Mouse (Mus musculus) CD4-positive, CD25-positive, alpha-beta regulatory T cell, adult 4 months (primary cell): ENCODE data around the gene 1810043G02Rik. TPM values are rescaled to one million over a fixed set of nuclear protein-coding genes. Genes with fewer than 3 reads are reported as not detected.
"Not testable (repeated sequence)": the region's sequence is repeated elsewhere in the genome, so short reads cannot be mapped to it uniquely, and the experiment has no call there.

Source experiments
- ATAC-seq: one replicate; pipeline ENCODE4 v1.8.0; 2017
- polyA plus RNA-seq, 2 experiments: library from polyadenylated mRNA; unstranded; fragments of 100-300 nt; shearing (Covaris generic); gene quantifications; one replicate each; pipeline ENCODE4 v1.2.1; 2017

The 1810043G02Rik gene
- polyA plus RNA-seq, 2 experiments from 2014 or later, result 5.4 to 13.8 TPM

DNA sequence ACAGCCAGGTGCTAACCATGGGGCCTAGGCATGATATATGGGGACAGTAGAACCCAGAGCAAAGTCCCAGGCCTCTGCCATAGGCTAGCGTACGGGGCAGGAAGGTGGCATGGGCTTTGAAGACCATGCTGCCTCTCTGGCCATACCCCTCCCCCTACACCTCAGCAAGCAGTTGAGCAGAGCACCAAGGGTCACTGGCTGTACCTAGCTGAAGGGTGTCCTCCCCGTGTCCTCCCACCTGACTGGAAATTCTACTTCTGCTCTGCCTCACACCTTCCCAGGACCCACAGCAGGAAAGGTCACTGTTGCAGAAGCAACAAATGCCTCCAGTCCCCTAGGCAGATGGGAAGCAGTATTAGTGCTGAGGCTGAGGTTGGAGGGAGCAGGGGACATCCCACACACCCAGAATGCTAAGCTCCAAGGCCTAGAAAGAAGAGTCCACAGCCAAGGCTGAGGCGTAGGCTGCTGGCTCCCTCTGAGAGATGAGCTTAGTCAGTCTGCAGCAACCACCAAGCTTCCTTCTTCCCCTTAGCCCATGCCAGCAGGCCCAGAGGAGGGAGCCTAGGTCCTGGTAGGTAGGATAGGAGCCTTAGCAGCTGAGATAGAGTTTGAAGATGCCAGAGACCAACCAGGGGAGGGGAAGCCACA is 27.6 kb downstream of the 1810043G02Rik start:
- no peak for ATAC-seq

DNA sequence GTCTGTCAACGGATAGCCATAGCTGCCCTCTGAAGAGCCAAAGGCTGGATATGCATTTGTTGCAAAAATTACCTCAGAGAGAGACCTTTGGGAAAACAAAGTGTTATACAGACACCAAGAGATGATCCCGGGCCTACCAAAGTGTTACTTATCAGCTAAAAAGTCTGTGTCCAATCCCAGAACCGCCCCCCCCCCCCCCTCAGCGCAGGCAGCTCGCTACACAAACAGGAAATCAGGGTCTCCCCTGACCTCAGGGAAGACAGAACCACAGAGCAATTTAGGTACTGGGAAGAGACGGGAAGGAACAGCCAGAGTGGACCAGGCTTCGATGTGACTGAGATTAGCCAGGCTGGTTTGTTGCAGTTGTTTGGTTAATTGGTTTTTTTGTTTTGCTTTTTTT is 28.9 kb downstream of the 1810043G02Rik start:
- no peak for ATAC-seq

- ATAC-seq, result no peak
Measured at GRCm38 (mm10) chr10:78008169-78008568, 29.8 kb downstream of the 1810043G02Rik start.

- ATAC-seq, result peak; percentile 91
Measured at GRCm38 (mm10) chr10:78009184-78009944, 31.0 kb downstream of the 1810043G02Rik start.

- ATAC-seq, result peak; percentile 25
Measured at GRCm38 (mm10) chr10:78009945-78010293, 31.6 kb downstream of the 1810043G02Rik start, which contains the start of gene Pfkl. Pfkl (minus strand) TSS chr10:78010083.

GRCm38 (mm10) chr10:78010335-78010734 is 32.0 kb downstream of the 1810043G02Rik start:
- ATAC-seq, result no peak

DNA sequence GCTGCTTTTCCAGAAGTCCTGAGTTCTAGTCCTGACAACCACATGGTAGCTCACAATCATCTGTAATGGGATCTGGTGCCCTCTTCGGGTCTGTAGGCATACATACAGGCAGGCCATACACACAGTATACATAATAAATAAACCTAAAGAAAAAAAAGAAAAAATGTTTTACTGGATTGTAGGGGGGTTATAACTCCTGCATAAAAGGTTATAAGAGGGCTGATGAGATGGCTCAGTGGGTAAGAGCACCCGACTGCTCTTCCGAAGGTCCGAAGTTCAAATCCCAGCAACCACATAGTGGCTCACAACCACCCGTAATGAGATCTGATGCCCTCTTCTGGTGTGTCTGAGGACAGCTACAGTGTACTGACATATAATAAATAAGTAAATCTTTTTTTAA is 32.8 kb downstream of the 1810043G02Rik start:
- ATAC-seq, result not testable (repeated sequence)

DNA sequence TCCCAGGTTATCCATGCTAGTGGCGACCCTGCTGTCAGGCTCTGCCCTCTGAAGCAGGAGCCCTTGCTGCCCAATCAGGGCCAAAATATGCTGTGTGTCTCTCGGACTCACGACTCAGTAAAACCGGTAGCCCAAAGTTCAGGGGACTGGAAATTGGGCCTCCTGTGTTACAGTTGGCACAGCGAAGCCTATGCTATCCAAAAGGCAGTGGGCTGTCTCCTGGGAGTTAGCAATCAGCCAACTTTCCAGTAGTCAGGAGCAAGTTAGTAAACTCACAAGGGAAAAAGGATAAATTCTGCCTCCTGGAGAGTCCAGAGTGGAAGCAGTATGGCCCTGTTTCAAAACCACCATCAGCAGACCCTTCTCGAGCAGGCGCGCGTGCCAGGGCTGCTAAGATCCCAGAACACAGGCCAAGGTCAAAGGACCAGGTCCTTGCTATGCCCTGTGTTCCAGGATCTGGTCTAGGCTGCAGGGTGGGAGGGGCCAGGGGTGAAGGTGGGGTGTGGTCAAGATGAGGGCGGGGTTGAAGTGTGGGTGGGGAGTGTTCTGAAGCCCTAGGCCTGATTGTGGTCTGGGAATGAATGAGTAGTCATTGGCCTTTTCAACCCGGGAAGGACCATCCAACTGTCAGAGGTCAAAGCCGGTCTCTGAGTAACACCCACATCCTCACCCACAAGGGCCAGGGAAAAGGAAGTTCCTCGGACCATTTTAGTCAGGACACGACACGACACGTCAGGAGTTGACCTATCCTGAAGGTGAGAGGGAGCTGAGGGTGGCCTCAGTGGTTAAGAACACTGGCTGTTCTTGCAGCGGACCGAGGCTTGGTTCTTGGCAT is 34.6 kb downstream of the 1810043G02Rik start:
- ATAC-seq, result no peak

DNA sequence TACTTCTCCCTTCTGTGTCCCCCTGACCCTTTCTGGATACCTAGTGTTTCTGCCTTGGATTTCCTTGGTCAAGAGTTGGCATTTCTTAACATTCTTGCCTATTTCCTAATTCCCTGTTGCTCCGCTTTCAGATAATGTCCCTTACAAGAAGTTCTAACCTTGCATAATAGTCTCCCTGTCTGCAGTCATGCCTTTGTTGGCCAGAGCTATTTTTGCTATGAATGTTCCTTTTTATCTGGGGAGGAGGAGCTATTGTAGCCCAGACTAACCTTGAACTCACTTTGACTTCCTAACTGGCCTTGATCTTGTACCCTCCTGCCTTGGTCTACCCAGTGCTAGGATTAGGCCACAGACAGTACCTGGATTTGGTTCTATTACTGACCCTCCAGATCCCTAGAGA is 37.2 kb downstream of the 1810043G02Rik start:
- no peak for ATAC-seq

GRCm38 (mm10) chr10:78016366-78016765 is 38.0 kb downstream of the 1810043G02Rik start:
- no peak for ATAC-seq

DNA sequence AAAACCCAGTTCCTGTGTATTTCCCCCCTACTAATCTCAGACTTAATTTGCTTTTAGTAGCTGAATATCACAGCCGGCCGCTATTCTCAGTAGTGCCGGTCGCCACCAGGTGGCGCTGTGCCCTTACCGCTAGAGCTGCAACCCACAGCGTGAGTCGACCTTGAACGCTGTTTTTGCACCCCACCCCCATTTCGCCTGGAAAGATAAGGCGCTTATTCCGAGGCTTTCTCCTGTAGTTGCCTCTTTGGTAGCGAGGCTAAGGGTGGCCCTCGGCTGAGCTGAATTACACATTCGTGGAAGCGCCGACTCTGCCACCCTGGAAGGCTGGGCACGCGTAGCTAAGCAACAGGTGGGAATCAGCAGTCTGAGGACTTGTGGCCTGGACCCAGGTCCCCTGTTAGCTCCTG is 40.5 kb downstream of the 1810043G02Rik start:
- ATAC-seq, result peak; percentile 98

DNA sequence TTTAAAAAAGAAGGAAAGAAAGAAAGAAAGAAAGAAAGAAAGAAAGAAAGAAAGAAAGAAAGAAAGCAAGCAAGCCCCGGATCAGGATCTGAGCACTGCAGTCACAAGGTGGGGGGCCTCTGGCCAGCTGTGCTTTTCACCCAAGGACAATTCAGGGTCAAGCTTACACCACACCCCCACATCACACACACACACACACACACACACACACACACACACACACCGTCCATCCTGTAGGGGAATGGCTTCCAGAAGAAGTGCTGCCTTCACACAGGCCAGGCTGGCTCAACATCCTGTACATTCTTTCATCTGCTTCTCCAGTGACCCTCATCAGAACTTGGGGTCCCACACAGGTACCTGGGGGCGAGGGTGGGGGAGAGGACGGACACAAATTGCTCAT is 41.0 kb downstream of the 1810043G02Rik start:
- ATAC-seq, result no peak

- not testable (repeated sequence) for ATAC-seq
Measured at GRCm38 (mm10) chr10:78019984-78020383, 41.7 kb downstream of the 1810043G02Rik start.

DNA sequence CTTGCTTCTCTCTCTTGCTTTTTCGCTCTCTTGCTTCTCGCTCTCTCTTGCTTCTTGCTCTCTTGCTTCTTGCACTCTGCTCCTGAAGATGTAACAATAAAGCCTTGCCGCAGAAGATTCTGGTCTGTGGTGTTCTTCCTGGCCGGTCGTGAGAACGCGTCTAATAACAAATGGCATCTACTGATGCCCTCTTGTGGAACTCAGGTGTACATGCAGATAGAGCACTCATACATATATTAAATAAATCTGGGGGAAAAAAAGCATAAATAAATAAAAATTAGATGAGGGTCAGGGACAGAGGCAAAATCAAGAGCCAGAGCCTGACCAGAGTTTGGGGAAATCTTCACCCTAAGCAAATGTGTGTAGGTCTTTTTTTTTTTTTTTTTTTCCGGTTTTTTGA is 47.1 kb downstream of the 1810043G02Rik start:
- ATAC-seq, result peak; percentile 62

GRCm38 (mm10) chr10:78028129-78028528 is 49.8 kb downstream of the 1810043G02Rik start:
- ATAC-seq, result peak; percentile 90

DNA sequence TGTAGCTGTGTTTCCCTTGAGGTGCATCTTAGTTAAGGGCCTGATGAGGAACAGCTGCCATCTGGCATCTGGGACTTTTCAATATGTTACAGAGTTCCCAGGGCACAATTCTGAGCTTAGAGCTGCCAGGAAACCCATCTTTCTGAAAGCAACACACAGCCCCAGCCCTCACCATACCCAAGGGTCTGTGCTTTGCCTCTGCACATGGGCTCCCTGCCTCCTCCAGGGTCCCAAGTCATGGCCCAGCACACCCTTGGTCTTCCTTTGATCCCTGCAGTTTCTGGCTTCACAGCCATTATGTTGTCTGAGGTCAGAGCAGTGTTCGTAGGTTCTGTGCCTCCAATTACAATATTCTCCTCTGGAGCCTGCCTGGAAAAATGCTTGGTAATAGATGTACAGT is 50.8 kb downstream of the 1810043G02Rik start:
- ATAC-seq, result no peak

- no peak for ATAC-seq
Measured at GRCm38 (mm10) chr10:78031987-78032386, 53.7 kb downstream of the 1810043G02Rik start.

Other genes starting within 250 kb of the 1810043G02Rik start
- gene Gm18596, start 235.9 kb upstream of the 1810043G02Rik start, polyA plus RNA-seq, result not detected
- not detected for gene Gm9736, start 227.2 kb upstream of the 1810043G02Rik start, polyA plus RNA-seq
- gene Gm3233, start 218.8 kb upstream of the 1810043G02Rik start, polyA plus RNA-seq, result not detected
- not detected for gene Gm3238, start 207.2 kb upstream of the 1810043G02Rik start, polyA plus RNA-seq
- gene Gm7138, start 201.6 kb upstream of the 1810043G02Rik start, polyA plus RNA-seq, result not detected
- not detected for gene Gm3250, start 196.0 kb upstream of the 1810043G02Rik start, polyA plus RNA-seq
- not detected for gene Gm7137, start 190.3 kb upstream of the 1810043G02Rik start, polyA plus RNA-seq
- not detected for gene Gm9639, start 183.4 kb upstream of the 1810043G02Rik start, polyA plus RNA-seq
- gene Gm19668, start 179.4 kb upstream of the 1810043G02Rik start, polyA plus RNA-seq, result not detected
- not detected for gene Gm9507, start 166.7 kb upstream of the 1810043G02Rik start, polyA plus RNA-seq
- not detected for gene Gm2696, start 163.8 kb upstream of the 1810043G02Rik start, polyA plus RNA-seq
- gene Krtap10-4, start 151.4 kb upstream of the 1810043G02Rik start, polyA plus RNA-seq, result not detected
- not detected for gene Krtap10-10, start 142.6 kb upstream of the 1810043G02Rik start, polyA plus RNA-seq
- not detected for gene Gm36176, start 131.7 kb upstream of the 1810043G02Rik start, polyA plus RNA-seq
- not detected for gene Gm10318, start 125.7 kb upstream of the 1810043G02Rik start, polyA plus RNA-seq
- gene Gm3285, start 116.5 kb upstream of the 1810043G02Rik start, polyA plus RNA-seq, result not detected
- gene Lrrc3, start 76.0 kb upstream of the 1810043G02Rik start, polyA plus RNA-seq, result not detected
- 1 to 10 TPM in 1 of 2 experiments, not detected in 1; 1.2 TPM for gene Trpm2, start 8.0 kb upstream of the 1810043G02Rik start, polyA plus RNA-seq
- 100 to 1,000 TPM in 1 of 2 experiments, 10 to 100 TPM in 1; 60.6 to 118 TPM for gene Pfkl, start 31.6 kb downstream of the 1810043G02Rik start, polyA plus RNA-seq
- gene Dnmt3l, start 63.4 kb downstream of the 1810043G02Rik start, polyA plus RNA-seq, result not detected
- under 1 TPM in 1 of 2 experiments, not detected in 1; 0.33 TPM for gene Aire, start 65.1 kb downstream of the 1810043G02Rik start, polyA plus RNA-seq
- 10 to 100 TPM in 1 of 2 experiments, 1 to 10 TPM in 1; 8.8 to 19.3 TPM for gene Icosl, start 90.8 kb downstream of the 1810043G02Rik start, polyA plus RNA-seq
- gene D10Jhu81e, start 191.3 kb downstream of the 1810043G02Rik start, polyA plus RNA-seq, result 10 to 100 TPM in 1 of 2 experiments, 1 to 10 TPM in 1; 7.5 to 42.9 TPM
- 10 to 100 TPM; 13.4 to 29.5 TPM for gene Pwp2, start 206.6 kb downstream of the 1810043G02Rik start, polyA plus RNA-seq